Mouse (Mus musculus) megakaryocyte, embryonic 14.5 days (primary cell): ENCODE results near the gene Hist1h4h.

Experiments
- FLI1 ChIP-seq: IDR thresholded peaks from 2 replicates; pipeline ENCODE4 v1.6.1; 2012; ENCODE audit warnings: low read length, inconsistent platforms, mixed read lengths
- GATA1 ChIP-seq: IDR thresholded peaks from 3 replicates; pipeline ENCODE4 v1.6.1; 2012; ENCODE audit warnings: mixed read lengths, low read length, inconsistent platforms, borderline replicate concordance

DNA sequence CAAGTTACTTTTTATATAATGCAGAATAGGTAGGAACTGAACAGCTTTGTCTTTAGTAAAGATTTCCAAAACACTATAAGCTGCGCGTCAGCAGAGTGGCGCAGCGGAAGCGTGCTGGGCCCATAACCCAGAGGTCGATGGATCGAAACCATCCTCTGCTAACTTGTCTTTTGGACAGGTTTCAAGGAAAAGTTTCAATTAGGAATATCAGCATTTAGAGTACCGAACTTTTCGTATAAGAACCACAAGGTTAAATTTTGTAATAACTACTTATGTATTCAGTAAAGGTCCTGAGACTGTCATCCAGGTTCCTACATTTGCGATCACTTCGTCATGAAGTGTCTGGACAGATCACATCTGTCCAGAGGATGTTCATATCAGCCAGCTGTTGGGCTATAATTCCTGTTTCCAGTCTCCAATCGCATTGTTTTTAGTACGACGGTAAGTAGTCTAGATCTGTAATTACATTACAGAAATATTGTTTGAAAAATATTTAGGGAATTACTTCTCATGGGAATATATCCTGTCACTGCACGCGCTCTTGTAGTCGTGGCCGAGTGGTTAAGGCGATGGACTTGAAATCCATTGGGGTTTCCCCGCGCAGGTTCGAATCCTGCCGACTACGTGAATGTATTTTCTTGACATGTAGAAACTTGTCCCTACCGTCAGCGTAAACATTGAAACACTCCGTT lies 13.1 kb upstream of the Hist1h4h start:
- TF ChIP-seq GATA1 (no peak), FLI1 (no peak)
